Mouse (Mus musculus): ENCODE data around the gene Ugcg. TPM values are rescaled to one million over a fixed set of nuclear protein-coding genes. Genes with fewer than 3 reads are reported as not detected.

The Ugcg gene
- total RNA-seq, 2 experiments from 2014 or later: 7.8 to 8.7 TPM

DNA sequence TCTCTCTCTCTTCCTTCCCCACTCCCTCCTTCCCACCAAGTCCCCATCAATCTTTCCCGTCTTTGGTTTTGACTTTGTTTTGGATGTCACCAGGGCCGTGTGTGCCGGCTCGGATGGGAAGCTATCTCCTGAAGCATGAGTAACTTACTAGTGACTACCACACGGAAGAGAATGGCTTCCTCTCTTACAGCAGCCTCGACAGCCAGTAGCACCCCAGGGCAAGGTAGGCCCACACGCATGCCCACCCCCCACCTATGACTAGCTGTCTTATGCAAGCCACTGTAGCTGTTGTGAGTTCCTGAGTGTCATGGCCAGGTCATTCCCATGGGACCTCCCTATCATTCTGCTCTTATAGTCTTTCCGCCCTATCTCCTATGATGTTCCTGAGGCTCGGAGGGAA lies 38.0 kb downstream of the Ugcg start:
- DNase-seq: no peak

DNA sequence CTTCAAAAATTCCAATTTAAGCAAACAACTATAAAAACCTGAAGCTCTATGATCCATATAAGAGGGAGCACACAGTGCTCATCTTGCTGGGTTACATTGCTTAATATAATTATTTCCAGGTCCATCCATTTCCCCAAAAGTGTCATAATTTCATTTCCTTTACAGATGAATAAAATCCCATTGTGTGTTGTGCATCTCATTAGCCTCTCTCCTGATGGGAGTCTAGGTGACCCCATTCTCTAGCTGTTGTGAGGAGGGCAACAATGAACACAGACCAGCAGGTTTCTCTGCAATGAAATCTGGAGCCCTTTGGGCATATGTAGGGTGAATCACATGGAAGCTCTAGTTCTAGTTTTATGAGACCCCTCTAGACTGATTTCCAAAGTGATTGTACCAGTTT lies 39.9 kb downstream of the Ugcg start:
- DNase-seq: no peak

DNA sequence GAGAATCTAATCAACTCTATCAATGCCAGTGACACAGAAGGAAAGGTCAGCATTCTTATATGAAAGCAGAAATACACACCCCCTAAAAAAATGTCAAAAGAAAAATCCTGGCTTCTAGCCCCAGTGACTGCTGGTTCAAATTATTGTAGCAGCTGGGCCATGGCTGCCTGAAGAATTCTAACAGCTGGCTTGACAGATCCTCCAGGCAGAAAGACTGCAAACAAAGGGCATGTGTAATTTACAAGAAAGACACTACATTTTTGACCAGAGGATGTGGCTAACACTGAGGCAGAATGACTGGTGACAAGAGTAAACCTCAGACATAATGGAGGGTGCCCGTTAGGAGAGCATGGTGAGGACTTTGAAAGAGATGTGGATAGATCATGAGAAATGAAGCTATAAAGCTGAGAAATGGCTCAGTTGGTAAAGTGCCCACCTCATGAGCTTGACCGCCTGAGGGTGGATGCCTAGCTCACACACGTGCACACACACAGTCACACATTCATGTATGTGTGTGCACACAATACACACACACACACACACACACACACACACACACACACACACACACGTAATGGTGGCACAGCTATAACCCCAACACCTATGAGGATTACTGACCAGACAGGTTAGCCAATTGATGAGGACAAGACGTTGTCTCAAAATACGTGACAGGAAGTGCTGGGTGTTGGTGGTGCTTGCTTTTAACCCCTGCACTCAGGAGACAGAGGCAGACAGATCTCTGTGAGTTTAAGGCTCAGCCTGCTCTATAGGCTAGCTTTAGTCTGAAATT lies 42.4 kb downstream of the Ugcg start:
- DNase-seq: no peak

DNA sequence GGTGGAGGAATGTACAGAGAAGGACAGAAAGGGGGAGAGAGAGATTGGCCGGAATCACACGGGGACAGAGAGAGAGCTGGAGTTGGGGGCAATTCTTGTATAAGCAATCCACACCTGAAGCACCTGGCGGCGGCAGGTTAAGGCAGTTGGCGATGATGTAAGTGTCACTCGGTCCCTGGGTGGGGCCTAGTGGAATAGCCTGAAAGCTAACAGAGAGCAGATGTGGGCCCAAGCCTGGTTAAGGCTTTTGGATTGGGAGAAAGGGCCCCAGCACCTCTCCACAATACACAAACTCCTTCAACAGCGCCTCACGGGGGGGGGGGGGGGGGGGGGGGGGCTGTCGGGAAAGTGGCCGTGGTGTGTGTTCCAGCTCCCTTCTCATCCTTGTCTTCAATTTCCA lies 45.0 kb downstream of the Ugcg start:
- no peak for DNase-seq

DNA sequence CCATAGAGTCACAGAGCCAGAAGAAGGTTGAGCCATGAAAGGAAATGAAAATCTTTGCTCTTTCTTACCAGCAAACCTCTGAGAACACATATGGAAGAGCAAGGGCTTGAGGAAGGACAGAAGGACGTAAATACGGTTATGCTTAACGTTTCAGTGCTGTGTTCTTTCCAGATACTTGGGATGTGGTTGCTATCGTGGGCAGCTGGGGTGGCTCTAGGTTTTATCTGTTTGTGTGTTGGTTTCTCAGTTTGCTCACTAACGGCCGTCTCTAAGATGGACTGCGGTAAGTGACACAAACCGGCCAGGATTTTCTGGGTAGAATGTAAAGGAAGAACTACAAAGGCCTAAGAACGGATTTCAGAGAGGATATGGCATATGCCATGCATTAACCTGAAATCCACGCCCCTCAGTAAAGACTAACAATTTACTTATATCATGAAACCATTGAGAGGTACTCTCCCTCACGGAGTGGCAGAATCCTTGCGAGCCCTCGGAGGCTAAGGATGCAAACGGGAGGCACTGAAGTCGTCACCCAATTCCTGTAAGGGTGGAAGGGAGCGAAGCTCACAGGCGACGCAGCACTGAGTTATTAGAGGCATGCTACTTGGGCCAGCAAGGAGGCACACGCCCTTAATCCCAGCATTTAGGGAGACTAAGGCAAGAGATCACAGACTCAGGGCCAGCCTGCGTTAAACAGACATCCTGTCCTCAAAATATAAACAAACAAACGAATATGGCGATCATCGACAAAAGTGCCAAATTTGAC lies 45.6 kb downstream of the Ugcg start:
- DNase-seq: no peak

DNA sequence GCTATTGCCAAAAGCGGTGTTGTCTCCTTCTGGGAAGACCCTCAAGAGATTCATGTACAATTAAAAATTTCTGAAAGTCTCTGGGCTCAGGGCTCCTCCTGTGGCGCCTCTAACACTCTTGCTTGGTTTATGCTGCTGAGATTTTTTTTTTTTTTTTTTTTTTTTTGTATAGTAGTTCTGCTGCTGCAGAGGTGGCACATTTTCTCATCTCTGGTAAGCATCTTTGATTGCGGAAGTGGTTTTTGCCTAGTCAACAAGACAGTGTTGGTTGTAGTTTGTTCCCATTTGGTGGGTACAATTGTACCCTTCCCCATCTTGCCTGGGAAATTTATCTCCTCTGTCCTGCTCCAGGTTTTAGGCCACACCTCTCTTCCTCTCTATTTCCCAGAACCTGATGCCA lies 47.3 kb downstream of the Ugcg start:
- DNase-seq: no peak

DNA sequence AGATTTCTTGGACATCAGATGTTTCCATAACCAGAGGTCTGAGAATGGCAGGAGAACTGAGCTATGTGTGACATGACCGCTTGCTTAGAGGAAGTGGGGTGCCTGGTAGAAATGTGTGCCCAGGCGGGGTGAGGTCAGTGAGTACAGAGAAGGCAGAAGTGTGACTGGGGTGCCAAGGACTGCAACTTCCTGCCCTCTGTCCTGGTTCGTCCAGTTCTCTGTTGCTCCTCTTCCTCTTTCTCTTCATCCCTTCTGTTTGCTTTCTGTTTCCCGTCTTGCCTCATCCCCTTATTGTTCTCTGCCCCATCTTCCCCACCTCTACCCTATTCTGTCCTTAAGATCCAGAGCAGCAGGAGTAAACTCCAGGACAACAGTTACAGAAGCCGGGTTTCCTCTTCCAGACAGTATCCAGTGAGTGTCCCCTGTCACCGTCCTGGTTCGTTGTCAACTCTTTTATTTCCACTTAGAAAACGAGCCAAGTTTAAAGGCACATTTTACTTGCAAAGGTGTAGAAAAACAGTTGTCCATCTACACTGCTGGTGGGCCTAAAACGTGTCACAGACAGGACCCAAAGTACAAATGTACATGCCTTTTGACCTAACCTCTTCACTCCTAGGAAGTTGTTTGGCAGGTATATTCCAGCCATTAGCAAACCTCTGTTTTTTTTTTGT lies 49.7 kb downstream of the Ugcg start:
- DNase-seq: peak; percentile 36

DNA sequence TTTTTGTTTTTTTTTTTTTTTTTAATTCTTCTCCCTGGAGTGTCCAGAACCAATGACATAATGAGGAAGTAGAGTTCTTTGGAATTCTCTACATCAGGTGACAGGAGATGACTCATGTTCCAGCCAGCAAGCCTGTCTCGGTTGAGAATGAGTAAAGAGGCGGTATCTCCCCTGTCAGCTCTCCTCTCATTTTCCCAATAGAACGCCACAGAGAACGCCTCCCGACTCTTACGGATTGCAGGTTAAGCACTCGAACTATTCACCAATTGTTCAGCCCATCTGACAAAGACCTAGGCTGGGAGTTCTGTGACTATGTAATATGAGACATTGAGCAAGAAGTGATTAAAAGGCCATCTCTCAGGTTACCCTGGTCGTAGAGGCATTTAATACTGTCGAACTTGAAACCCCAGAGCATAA lies 50.3 kb downstream of the Ugcg start:
- DNase-seq: no peak

DNA sequence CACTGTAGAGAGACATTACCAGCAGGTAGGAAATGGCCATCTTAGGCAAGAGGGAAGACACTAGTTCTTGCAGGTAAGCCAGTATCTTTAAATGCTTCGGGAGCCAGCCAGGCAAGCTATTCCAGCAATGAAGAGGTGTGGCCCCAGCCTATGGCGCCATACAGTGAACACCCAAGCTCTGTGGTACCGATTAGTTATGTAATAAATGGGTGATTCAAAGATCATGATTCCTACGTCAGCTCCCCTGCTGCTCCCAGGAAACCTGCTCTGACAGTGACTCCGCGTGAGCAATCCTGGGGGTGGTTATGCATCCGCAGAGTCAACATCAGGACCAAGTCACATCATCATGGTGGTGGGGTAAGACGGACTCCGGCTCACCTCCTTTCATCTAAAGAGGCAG lies 51.1 kb downstream of the Ugcg start:
- DNase-seq: no peak

DNA sequence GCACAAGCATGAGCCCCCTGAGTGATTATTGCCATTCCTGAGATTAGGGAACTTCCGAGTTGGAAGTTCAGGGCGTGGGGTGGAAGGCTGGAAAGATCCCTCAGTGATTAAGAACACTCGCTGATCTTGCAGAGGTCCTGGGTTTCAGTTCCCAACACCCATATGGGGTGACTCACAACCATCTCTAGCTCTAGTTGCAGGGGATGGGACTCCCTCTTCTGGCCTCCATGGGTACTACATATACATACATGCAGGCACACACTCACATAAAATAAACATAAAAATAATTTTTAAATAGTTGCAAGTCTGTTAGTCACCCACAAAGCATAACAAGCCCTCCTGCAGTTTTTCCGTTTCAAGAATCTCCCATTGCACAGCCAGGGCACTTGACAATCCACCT lies 52.0 kb downstream of the Ugcg start:
- DNase-seq: no peak

DNA sequence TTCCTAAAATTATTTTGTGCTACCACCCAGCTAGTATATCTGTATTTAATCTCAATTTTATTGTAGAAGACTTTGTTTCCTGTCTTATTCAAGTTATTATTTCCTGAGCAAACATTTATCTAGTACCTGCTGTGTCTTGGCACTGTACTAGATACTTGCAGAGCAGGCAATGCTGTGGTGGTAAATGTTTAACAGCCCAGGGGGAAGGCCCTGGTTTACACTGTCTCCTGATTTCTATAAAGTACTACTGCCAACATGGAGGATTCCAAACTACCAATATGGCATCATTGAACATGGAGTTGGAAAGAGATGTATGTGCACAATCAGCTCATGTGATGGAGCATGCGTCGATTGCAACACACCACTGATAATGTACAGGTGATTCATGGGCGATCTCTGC lies 53.2 kb downstream of the Ugcg start:
- no peak for DNase-seq

DNA sequence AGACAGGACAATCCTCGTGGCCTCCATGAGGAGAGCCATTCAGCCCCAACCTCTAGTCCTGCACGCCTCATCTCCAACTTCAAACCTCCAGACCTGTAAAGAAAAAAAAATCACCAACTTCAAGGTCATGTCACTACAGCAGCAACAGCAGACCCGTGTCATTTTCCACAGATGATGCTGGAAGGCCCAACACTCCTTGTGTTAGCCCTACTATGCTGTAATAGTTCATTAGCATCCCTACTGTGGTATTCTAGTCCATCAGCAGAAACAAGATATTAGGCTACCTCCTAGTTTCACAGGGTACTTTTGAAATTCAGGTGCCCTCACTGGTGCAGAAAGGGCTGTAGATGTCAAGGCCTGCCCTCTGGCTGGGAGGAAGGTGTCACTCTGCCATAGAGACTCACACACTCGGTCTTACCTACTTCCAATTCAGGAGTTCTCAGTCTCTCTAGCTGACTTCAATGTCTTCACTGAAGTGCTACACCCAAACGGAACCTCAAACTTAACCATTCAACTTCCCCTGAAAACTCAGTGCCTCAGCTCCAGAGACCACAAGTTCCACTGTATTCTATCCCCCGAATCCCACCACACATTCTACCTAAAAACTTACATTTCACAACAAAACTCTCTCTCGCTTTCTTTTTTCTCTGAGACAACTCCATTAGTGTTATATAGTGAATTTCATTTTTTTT lies 54.9 kb downstream of the Ugcg start:
- no peak for DNase-seq

DNA sequence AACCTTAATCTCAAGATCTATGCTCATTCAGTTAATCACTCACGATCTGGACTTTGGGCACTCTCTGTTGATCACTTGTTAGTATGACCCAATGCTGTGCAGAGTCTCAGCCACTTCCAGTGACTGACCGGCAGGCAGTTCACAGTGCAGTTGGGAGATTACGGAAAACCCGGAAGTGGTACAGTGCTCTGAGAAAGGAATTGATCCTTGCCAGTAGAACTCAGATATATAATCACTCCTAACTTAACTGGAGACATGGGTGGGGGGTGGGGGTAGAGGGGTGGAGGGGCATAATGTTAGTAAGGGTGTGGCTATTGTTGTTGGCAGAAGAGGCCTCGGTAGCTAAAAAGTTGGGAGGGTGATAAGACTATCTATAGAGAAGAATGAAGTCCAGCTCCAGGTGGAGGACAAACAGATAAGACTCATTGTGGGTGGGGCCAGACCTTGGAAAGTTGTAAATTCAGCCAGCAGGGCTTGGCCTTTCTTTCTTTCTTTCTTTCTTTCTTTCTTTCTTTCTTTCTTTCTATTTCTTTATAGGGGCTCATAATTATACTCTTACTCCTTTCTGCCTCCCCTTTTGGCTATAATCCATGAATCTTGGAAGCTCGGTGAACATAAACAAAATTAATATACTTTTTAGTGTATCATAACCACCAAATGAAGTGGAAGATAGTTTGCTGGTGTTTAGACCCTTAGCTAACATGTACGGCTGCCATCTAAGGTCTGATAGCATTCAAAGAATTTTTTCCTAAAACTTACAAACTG lies 55.9 kb downstream of the Ugcg start:
- DNase-seq: no peak

DNA sequence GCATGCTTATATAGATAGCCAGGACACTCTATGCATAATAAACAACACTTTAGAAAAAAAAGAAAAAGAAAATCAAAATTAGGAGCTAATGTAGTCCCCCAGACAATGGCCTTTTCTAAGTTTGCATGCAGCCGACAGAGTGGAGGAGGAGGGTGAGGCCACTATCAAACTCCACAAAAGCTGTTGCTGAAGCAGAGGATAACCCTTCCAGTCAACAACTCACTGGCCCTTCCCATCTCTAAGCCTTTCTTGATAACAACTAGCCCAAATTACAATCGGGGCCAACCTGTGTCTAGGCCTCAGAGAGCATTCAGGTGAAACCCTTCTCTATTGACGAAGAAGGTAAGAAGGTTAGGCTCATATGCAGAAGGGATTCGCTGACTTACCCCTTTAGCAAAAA lies 56.7 kb downstream of the Ugcg start:
- DNase-seq: no peak

DNA sequence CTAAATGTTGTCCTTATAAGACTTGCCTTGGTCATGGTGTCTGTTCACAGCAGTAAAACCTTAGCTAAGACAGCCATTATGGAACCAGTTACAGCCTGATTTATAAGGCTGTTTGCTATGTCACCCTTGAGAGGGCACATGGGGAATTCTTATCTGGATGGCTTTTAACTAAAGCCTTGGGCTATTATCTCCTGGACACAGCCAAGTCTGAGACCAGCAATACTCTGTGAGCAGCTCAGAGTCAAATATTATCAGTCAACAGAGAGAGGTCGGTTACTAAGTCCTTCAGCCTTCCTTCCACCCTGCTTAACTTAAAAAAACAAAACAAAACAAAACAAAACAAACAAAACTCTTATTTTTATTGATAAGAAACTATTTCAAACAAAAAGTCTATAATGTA lies 58.5 kb downstream of the Ugcg start:
- no peak for DNase-seq

DNA sequence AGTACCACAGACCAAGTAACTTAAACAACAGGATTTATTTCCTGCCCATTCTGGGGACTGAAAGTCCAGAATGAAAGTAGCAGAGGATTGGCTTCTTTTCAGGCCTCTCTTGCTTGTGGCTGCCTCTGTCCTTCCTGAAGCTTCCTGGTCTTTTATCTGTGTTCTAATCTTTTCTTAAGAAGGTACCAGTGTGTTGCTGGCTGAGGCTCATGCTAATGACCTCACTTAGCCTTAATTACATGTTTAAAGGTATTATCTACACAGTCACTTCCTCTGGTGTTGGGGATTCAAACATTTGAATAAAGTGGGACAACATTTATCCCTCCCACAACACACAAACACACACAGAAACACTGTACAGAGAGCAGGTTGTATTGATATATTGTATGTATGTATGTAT lies 59.0 kb downstream of the Ugcg start:
- no peak for DNase-seq

DNA sequence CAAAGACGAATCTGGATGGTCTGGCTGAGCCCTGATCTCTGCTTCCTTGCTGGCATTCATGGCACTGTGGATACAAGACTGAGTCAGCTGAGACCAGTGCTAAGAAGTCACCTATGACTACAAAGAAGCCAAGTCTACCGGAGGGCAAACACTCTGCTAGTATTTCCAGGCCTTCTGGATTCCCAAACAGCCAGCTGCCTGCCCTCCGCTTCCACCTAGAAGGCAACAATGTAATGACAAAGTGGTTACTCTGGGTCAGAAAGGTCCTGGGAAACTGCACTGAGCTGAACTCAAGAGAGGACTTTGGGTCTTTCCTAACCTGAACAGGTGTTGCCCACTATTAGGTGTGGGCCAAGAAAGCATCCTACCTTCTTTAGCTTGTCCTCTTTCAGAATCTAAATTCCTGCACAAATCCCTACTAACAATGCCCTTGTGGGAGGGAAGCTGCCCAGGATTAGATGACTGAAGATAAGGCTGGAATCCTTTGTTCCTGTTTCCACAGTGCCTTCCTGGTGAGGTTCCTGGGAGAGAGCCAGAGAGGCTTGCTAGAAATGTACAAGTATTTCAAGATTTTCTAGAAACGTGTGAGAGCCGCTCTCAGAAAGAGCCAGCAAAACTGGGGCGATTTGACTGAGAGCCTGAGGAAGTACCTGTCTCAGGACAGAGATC lies 63.5 kb downstream of the Ugcg start:
- no peak for DNase-seq

DNA sequence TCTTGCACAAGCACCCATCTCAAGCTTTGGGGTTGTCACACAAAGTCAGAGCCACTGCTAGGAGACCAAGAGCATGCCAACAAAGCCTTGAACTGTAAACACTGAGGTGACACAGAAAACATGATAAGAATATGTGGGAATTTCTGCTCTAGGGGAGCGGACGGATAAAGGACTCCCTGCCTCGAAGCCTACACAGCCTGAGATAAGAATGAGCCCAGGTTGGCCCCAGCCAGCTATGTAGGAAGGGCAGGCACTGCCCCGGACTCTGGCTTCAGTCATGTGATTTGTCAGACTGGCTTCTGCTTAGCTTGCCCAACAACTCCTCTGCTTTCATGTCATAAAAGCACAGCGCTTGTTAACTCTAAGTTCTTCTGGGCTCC lies 64.0 kb downstream of the Ugcg start:
- DNase-seq: no peak

DNA sequence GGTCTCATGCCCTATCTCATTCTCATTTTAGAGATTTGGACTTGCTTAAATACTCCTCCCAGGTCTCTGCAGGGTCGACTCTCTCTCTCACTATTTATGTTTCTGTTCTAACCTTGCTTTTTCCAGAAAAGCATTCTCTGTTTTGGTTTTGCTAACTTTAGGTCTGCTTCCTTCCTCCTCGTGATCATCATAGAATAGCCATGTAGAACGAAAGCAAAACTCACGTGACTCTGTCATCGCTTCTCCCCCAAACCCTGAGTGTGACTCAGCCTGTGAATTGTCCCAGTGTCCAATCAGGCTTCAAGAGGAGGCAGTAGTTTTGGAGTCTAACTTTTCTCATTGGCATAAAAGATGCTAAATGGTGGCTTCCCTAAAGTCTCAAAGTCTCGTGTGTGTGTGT lies 65.3 kb downstream of the Ugcg start:
- no peak for DNase-seq

DNA sequence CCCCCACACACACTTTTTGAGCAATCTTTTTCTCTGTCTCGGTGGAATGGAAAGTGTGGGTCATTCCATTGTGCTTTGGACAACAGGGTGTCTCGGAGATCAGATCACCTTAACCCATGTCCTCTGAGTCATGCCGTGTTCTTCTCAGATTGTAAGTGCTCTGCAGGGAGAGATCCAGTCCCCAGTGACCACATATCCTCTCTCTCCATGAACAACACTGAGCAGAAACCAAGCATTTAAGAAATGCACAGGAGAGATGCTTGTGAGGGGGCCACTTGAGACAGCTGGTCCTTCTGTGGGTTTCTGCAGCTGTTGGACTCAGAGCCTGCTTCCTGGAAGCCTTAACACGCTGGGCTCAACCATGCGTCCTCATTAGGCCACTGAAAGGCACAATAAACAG lies 66.9 kb downstream of the Ugcg start:
- no peak for DNase-seq

DNA sequence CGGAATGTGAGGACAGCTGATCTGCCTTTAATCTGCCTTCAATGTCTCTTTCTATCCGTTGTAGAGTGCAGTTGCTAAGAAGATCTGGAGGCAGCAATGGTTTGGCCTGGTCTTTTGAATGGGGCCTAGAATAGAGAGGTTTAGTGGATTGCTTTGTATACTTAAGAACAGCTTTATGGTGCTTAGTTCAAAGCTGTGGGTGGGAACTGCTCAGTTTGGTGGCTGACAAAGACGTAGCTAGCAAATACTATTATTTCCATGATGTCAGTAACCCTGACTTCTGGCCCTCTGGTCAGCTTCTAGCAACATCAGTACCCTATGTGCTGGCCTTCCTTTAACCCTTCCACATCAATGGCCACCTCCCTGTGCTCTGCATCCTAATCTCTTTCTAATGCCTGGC lies 68.8 kb downstream of the Ugcg start:
- DNase-seq: no peak
